In genomic region chr16:91839462-91839861, GRCm38 (mm10) we compare ENCODE assay signal across 11 mouse cellular contexts.
A peak's percentile ranks its signal among the peaks of the same experiment; 100 is the strongest.
DNase-seq lines count a peak whose midpoint lies in the region; ATAC-seq lines count a peak whose summit lies in the region.
"Had no signal": no experiment of that assay in that cellular context is flagged by ENCODE, and none has a peak within 500 bp of the region (broad histone marks: within the 10 kb centered on the region; RNA-seq: fewer than 3 reads in every experiment).

No protein-coding gene starts in this region.

- peak; percentile 26 for DNase-seq in gastrocnemius, adult 18-20 months (ENCODE audit: low spot score)
- DNase-seq in gastrocnemius, postnatal 4 days (ENCODE audit: low spot score in 2 of 2): no peak
- DNase-seq in R1 (ENCODE audit: low read depth, low spot score): peak; percentile 85
- DNase-seq in kidney, adult 9 months: peak; percentile 61
- DNase-seq in liver, embryonic 11.5 days (ENCODE audit: low spot score): no peak
- no peak for DNase-seq in yolk sac, embryonic 10.5 days (ENCODE audit: low spot score)
- DNase-seq in urinary bladder, postnatal 36 days (ENCODE audit: low spot score in 2 of 2): no peak
- DNase-seq: adrenal gland, postnatal 25 days had no signal

- ATAC-seq in liver, embryonic 11.5 days (replicated peaks; ENCODE audit: low FRiP score): 0 out of 2 replicates have a peak, but pooled peaks have one; percentile 41
- no peak for ATAC-seq in hindbrain, embryonic 12.5 days (ENCODE audit: low FRiP score)

- H3K4me3 ChIP-seq in liver, embryonic 11.5 days (ENCODE audit: low read depth, low read length): no peak overlapping the region
- no peak overlapping the region for H3K4me3 ChIP-seq in hindbrain, embryonic 12.5 days
- H3K4me3 ChIP-seq: hindbrain, embryonic 15.5 days; lung, embryonic 15.5 days had no signal

- no peak overlapping the region for H3K9ac ChIP-seq in liver, embryonic 11.5 days (ENCODE audit: low read depth, low read length)
- H3K9ac ChIP-seq in hindbrain, embryonic 12.5 days: no peak overlapping the region
- H3K9ac ChIP-seq: hindbrain, embryonic 15.5 days; lung, embryonic 15.5 days had no signal

- H3K36me3 ChIP-seq in liver, embryonic 11.5 days (ENCODE audit: control insufficient read depth, insufficient read depth, low read length): peaks cover 11% of the 10 kb centered on the region
- peaks cover 48% of the 10 kb centered on the region for H3K36me3 ChIP-seq in hindbrain, embryonic 12.5 days

- H3K9me3 ChIP-seq in liver, embryonic 11.5 days (ENCODE audit: control insufficient read depth, low read length): no peaks in the 10 kb centered on the region
- no peaks in the 10 kb centered on the region for H3K9me3 ChIP-seq in hindbrain, embryonic 12.5 days (replicated peaks)
- H3K9me3 ChIP-seq: hindbrain, embryonic 15.5 days; lung, embryonic 15.5 days had no signal

- H3K27ac ChIP-seq in liver, embryonic 11.5 days (ENCODE audit: low read depth, low read length): no peak overlapping the region
- no peak overlapping the region for H3K27ac ChIP-seq in hindbrain, embryonic 12.5 days
- H3K27ac ChIP-seq: lung, embryonic 15.5 days had no signal

- 54% methylated on average over 11 of the region's 11 CpGs for WGBS in liver, embryonic 11.5 days
- 63% methylated on average over 11 of the region's 11 CpGs for WGBS in hindbrain, embryonic 12.5 days

- peaks cover 13% of the 10 kb centered on the region; the same call in 1 of the 2 replicates for H3K4me1 ChIP-seq in liver, embryonic 11.5 days (replicated peaks; ENCODE audit: control insufficient read depth, insufficient read depth, low read length)
- H3K4me1 ChIP-seq in hindbrain, embryonic 12.5 days: peaks cover 28% of the 10 kb centered on the region

- no peaks in the 10 kb centered on the region for H3K27me3 ChIP-seq in liver, embryonic 11.5 days (replicated peaks; ENCODE audit: control insufficient read depth, insufficient read depth, low read length)
- H3K27me3 ChIP-seq in hindbrain, embryonic 12.5 days: no peaks in the 10 kb centered on the region
- H3K27me3 ChIP-seq: hindbrain, embryonic 15.5 days; lung, embryonic 15.5 days had no signal

- peak overlapping the region; percentile 25 for H3K4me2 ChIP-seq in liver, embryonic 11.5 days
- no peak overlapping the region for H3K4me2 ChIP-seq in hindbrain, embryonic 12.5 days (replicated peaks)
- H3K4me2 ChIP-seq: hindbrain, embryonic 15.5 days; lung, embryonic 15.5 days had no signal

Comparison
In these comparisons a context has a peak if more than half of its experiments do, and no peak if none do; other contexts are left out.
1. DNase-seq: peak in gastrocnemius, adult 18-20 months (single experiment), R1 (single experiment) and kidney, adult 9 months (single experiment); none in gastrocnemius, postnatal 4 days (0 of 2), liver, embryonic 11.5 days (single experiment), yolk sac, embryonic 10.5 days (single experiment) and urinary bladder, postnatal 36 days (0 of 2).